Mouse (Mus musculus) intestine, postnatal 0 days (tissue): ENCODE results near the gene Slc9a3r2. TPM values are rescaled to one million over a fixed set of nuclear protein-coding genes. Genes with fewer than 3 reads are reported as not detected.

Experiments used
- ATAC-seq: fragments of 200-750 bp; cut with Nextera tagmentation; 2 replicates; pipeline ENCODE4 v1.8.0; 2017; ENCODE audit warnings: mild to moderate bottlenecking, moderate TSS enrichment, moderate library complexity
- H3K27ac ChIP-seq: fragments of 300-500 bp; sonication (generic); 2 replicates; pipeline ENCODE4 v1.5.1; 2014; ENCODE audit warnings: mild to moderate bottlenecking, low read depth, low read length, moderate library complexity
- H3K27me3 ChIP-seq: fragments of 300-500 bp; sonication (generic); replicated peaks from 2 replicates; pipeline ENCODE4 v1.6.1; 2014; ENCODE audit warnings: low read length, mixed read lengths; ENCODE audit not compliant: control insufficient read depth, insufficient read depth
- H3K36me3 ChIP-seq: fragments of 300-500 bp; sonication (generic); 2 replicates; pipeline ENCODE4 v1.6.1; 2014; ENCODE audit warnings: mild to moderate bottlenecking, moderate library complexity; ENCODE audit not compliant: control insufficient read depth, insufficient read depth
- H3K4me1 ChIP-seq: fragments of 300-500 bp; sonication (generic); replicated peaks from 2 replicates; pipeline ENCODE4 v1.6.1; 2014; ENCODE audit warnings: antibody characterized with exemption, low read length, mixed read lengths; ENCODE audit not compliant: control insufficient read depth, insufficient read depth
- H3K4me2 ChIP-seq: fragments of 300-500 bp; sonication (generic); replicated peaks from 2 replicates; pipeline ENCODE4 v1.6.1; 2014; ENCODE audit warnings: low read depth, mild to moderate bottlenecking, moderate library complexity
- H3K4me3 ChIP-seq: fragments of 300-500 bp; sonication (generic); 2 replicates; pipeline ENCODE4 v1.5.1; 2014; ENCODE audit warnings: low read depth, low read length
- H3K9ac ChIP-seq: fragments of 300-500 bp; sonication (generic); 2 replicates; pipeline ENCODE4 v1.6.1; 2014; ENCODE audit warnings: mild to moderate bottlenecking, low read depth, low read length
- H3K9me3 ChIP-seq: fragments of 300-500 bp; sonication (generic); 2 replicates; pipeline ENCODE4 v1.6.1; 2016; ENCODE audit warnings: mixed run types; ENCODE audit not compliant: control insufficient read depth
- CTCF ChIP-seq: sonication (generic); IDR thresholded peaks from 2 replicates; pipeline ENCODE4 v1.5.1; 2016; ENCODE audit warnings: low read depth, mild to moderate bottlenecking, control low read depth, antibody characterized with exemption, moderate library complexity
- WGBS: fragments of 180-500 bp; shearing (Covaris S2); extraction: QIAGEN DNeasy Blood & Tissue Kit; methylation state at CpG from one replicate; pipeline ENCODE4 v1.1.7; 2014; 5-methylcytosine and 5-hydroxymethylcytosine counted together
- polyA plus RNA-seq: library from polyadenylated mRNA; unstranded; fragments of >200 nt; fragmentation: Nextera tagmentation; extraction: Ambion mirVana; gene quantifications from 2 replicates; pipeline ENCODE4 v1.2.1, GENCODE M21; 2015

Gene Slc9a3r2
- polyA plus RNA-seq, 1 experiment from 2014 or later, result 26.5 TPM

DNA sequence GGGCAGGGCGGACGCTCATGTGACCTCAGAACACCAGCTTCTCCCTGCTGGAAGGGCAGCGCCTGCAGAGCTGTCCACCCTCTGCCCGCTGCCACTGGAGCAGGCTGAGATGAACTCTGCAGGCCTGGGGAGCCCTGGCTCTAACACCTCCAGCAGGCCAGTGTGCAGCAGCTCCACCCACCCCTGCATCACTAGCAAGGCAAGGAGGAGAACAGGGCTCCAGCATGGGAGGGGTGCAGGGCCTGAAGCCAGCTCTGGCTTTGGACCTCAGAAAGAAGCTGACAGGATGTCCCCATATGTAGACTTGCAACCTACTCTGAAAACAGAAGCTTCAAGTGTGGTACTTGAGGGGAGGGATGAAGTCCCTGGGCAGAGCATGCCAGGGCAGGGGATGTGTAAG is 49.6 kb downstream of the Slc9a3r2 start:
- TF ChIP-seq CTCF, result no peak
- 96% methylated on average over 4 of the region's 4 CpGs for WGBS
- no peak overlapping the region for H3K4me3 ChIP-seq
- no peak overlapping the region for H3K4me2 ChIP-seq
- no peak overlapping the region for H3K9ac ChIP-seq
- no peaks in the 10 kb centered on the region for H3K9me3 ChIP-seq
- ATAC-seq, result no peak
- no peak overlapping the region for H3K27ac ChIP-seq
- H3K27me3 ChIP-seq, result no peaks in the 10 kb centered on the region
- H3K4me1 ChIP-seq, result no peaks in the 10 kb centered on the region
- peaks cover 89% of the 10 kb centered on the region for H3K36me3 ChIP-seq

DNA sequence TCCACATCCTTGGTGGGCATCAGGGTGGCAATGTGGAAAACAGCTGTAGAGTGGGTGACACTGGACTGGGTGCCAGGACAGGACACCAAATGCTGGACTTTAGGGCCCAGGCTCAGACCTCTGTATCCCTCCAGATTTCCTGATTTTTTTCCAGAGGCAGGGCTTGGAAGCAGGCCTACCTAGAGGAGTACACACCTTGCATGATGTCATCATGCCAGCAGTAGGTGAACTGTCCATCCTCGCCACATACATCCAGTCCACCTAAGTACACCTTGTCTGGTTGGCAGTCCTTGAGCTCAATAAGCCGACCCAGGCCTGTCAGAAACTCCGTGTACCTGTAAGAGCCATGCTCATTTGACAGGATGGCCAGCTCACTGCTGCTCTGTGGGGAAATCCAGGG is 52.1 kb downstream of the Slc9a3r2 start:
- no peaks in the 10 kb centered on the region for H3K9me3 ChIP-seq
- no peak overlapping the region for H3K4me3 ChIP-seq
- peaks cover 91% of the 10 kb centered on the region for H3K36me3 ChIP-seq
- H3K27me3 ChIP-seq, result no peaks in the 10 kb centered on the region
- 84% methylated on average over 3 of the region's 3 CpGs for WGBS
- H3K4me1 ChIP-seq, result no peaks in the 10 kb centered on the region
- H3K4me2 ChIP-seq, result no peak overlapping the region
- H3K9ac ChIP-seq, result no peak overlapping the region
- TF ChIP-seq CTCF, result no peak
- no peak overlapping the region for H3K27ac ChIP-seq
- ATAC-seq, result no peak

DNA sequence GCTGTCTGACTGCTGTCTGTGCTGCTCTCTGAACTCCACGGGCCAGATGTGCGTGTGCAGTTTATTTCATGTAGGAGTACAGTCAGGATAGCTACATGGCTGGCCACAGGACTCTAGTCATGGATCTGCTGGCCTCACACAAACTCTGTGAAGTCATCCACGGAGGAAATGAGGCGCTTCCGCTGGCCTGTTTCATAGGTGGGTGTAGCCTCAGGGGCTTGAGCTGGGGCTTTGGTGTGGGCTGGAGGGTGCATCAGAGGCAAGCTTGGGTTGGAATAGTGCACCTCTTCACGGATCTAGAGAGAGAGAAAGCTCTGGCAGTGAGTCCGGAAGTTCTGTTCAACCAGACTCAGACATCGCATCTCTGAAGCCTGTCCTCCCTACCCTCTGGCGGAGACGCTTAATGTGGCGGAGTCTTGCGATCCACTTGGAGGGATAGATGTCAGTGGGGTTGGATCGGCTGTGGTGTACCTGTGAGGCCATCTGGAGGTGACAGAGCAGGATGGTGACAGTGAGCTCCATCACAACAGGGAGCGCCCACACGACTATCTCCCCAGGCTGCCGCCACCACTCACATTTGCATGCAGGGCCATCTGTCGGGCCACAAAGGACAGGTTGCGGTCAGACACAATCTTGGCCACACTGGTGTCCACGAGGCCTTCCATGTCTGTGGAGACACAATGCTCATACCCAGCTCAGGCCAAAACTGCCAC is 53.5 kb downstream of the Slc9a3r2 start:
- no peak for ATAC-seq
- no peak overlapping the region for H3K9ac ChIP-seq
- TF ChIP-seq CTCF, result no peak
- H3K4me1 ChIP-seq, result no peaks in the 10 kb centered on the region
- peaks cover 87% of the 10 kb centered on the region for H3K36me3 ChIP-seq
- no peak overlapping the region; the same call in 1 of the 2 replicates for H3K27ac ChIP-seq
- no peak overlapping the region for H3K4me2 ChIP-seq
- 89% methylated on average over 19 of the region's 19 CpGs for WGBS
- no peaks in the 10 kb centered on the region for H3K9me3 ChIP-seq
- H3K27me3 ChIP-seq, result no peaks in the 10 kb centered on the region
- no peak overlapping the region for H3K4me3 ChIP-seq

DNA sequence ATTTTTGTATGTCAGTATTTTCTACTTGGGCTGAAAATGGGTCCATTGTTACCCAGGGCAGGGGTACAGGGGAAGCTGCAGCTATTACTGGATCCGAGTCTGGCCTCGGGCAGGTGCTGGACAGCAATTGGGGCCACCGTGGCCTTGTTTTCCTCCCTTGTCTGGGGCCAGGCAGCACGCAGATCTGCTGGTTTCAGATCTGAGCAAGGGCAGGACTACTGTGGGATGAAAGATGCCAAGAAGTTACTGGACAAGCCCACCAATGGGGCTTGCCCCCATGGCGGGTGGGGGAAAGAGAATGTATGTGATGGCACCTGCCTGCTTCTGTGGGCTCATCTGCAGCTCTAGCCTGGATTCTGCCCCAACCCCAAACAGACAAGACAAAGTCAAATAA is 54.1 kb downstream of the Slc9a3r2 start:
- no peaks in the 10 kb centered on the region for H3K4me1 ChIP-seq
- H3K4me3 ChIP-seq, result no peak overlapping the region
- ATAC-seq, result no peak
- 73% methylated on average over 5 of the region's 5 CpGs for WGBS
- TF ChIP-seq CTCF, result no peak
- H3K27ac ChIP-seq, result no peak overlapping the region
- H3K36me3 ChIP-seq, result peaks cover 88% of the 10 kb centered on the region
- no peak overlapping the region for H3K9ac ChIP-seq
- H3K9me3 ChIP-seq, result no peaks in the 10 kb centered on the region
- H3K4me2 ChIP-seq, result no peak overlapping the region
- H3K27me3 ChIP-seq, result no peaks in the 10 kb centered on the region

DNA sequence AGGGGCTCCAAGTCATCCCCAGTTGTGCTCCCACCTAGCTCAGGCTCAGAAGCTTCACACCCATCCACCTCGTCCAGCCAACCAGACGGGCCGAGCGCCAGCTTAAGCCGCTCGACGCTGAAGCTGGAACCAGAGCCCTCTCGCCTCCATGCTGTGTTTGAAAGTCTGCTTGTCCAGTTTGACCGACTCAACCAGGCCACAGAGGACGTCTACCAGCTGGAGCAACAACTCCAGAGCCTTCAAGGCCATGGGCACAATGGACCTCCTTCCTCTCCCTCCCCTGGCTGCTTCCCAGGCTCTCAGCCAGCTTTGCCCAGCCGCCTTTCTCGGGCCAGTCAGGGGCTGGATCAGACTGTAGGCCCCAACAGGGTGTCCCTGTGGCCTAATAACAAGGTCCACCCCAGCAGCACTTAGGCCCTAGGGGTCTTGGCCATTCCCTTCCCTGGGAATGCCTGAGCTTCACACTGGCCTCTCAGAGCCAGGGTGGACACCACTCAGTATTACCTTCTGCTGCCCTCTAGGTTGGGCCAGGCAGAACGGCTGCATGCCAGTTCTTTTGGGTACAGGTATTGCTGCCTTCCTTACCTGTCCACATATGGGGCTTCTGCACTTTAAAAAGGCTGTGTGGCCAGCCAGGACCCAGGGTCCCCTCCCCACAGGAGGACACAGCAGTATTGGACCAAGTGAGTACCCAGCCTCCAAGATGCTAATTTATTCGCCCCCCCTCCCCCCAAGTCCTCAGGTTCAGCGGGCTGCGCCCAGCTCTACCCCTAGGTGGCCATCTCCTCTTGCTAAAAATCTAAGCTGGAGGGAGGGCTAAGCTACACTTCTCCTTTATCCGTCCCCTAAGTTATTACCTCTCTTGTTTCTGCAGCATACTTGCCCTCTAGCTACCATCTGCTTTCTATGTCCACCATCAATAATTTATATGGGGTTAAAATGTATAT is 54.7 kb downstream of the Slc9a3r2 start:
- WGBS, result 76% methylated on average over 17 of the region's 17 CpGs
- H3K27ac ChIP-seq, result no peak overlapping the region
- H3K36me3 ChIP-seq, result peaks cover 90% of the 10 kb centered on the region
- H3K9ac ChIP-seq, result no peak overlapping the region
- no peak overlapping the region for H3K4me3 ChIP-seq
- no peaks in the 10 kb centered on the region for H3K27me3 ChIP-seq
- H3K4me2 ChIP-seq, result no peak overlapping the region
- no peak for ATAC-seq
- no peaks in the 10 kb centered on the region for H3K4me1 ChIP-seq
- TF ChIP-seq CTCF, result peak; percentile 39
- no peaks in the 10 kb centered on the region for H3K9me3 ChIP-seq
